Mouse (Mus musculus) mesoderm, embryonic 11.5 days (tissue): ENCODE results near the gene Dpm1.

Experiments used
- DNase-seq: peaks from one replicate; pipeline ENCODE4 v3.0.0-alpha.2; 2012; ENCODE audit warnings: low read depth, low spot score

Dpm1 gene

DNA sequence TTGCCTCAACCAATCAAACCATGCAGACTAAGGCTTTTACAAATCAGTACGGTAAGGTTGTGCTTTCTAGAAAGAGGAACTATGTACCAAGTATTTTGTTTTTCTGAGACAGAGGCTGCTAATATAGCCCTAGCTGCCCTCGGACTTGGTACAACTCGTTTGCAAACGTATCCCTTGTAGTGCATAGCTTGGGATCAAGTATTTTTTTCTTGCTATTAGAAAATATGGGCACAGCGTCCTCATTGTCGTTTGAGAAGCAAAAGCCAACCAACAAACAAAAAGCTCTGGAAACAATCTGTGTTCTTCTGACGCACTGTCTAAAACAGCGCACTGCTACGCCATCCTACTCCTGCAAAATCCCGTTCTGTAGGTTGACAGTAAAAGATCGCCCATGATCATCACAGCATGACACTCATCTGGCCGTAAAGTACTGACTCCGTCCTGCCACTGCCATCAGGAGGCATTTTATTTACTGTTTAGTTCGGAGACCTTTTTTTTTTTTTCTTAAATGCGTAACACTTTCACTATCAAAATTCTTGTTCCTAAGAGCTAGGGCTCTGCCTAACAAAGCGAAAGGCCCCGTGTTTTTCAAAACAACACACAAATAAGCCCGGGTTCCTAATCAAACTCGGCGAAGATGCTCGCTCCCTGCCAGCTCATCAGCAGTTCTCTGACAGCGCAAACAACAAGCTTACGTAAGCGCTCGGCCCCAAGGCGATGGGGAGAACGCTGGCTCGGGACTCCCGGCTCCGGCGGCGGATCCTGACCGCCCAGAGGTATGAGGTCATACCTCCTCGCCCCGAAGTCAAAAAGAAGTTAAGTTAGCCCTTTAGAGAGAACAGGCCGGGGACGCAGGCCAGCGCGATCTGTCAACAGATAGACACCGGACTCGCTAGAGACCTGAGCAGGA is 1.0 kb downstream of the Dpm1 start:
- DNase-seq, result peak; percentile 19

DNA sequence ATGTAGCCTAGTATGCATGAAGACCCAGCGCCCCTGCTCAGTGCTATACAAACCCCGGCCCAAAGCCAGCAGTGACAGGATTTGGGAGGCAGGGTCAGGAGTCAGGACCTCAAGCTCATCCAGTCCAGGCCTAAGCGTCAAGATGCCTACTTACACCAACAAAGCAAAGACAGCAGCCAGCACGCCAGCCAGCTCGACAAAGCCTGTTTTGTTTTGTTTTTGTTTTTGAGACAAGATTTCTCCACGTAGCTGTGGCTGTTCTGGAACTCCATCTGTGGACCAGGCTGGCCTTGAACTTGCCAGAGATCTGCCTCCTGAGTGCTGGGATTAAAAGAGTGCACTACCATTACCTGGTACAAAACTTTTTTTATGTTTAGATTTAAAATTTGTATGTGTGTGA is 7.1 kb downstream of the Dpm1 start:
- no peak for DNase-seq

DNA sequence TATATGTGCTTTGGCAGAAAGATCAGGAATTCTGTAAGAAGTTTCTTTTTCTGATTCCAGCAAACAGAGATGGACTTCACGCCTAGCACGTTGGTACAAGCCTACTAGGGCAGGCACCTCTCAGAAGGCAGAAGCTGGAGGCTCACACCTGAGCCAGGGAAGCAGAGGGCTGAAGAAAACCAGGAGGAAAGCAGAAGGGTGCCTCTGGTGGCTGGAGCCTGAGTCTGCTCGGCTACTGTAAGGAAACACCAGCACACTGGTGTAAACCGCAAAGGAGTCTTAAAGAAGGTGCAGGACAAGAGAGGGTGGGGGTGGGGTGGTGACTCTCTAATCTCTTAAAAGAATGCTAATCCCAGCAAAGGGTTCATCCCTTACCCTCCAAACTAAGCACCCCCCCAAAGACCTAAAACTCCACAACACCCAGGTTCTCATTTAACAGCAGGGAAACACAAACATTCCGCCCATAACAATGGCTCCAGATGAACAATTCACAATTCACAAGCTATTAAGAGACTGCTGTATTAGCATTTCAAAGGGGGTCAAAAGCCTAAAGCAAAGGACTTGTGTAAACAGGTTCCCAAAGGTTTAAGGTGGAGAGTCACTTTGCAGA is 16.5 kb downstream of the Dpm1 start:
- DNase-seq, result no peak

DNA sequence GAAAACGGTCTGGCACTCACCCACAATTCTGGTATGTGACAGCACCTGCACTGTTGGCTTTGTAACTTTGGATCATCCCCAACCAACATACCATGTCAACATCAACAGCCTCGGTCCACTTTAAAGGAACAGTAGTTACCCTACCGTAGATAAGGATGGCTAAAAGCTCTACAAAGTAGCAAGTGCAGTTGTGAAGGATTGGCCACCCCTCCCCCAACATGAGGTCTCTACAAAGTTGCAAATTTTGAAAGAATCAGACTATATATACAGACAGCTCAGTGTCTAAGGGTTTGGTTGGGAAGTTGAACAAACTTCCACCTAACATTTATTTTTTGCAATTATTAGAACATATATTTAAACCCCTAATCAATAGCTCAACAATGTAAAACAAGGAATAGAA is 22.5 kb downstream of the Dpm1 start:
- DNase-seq, result no peak

DNA sequence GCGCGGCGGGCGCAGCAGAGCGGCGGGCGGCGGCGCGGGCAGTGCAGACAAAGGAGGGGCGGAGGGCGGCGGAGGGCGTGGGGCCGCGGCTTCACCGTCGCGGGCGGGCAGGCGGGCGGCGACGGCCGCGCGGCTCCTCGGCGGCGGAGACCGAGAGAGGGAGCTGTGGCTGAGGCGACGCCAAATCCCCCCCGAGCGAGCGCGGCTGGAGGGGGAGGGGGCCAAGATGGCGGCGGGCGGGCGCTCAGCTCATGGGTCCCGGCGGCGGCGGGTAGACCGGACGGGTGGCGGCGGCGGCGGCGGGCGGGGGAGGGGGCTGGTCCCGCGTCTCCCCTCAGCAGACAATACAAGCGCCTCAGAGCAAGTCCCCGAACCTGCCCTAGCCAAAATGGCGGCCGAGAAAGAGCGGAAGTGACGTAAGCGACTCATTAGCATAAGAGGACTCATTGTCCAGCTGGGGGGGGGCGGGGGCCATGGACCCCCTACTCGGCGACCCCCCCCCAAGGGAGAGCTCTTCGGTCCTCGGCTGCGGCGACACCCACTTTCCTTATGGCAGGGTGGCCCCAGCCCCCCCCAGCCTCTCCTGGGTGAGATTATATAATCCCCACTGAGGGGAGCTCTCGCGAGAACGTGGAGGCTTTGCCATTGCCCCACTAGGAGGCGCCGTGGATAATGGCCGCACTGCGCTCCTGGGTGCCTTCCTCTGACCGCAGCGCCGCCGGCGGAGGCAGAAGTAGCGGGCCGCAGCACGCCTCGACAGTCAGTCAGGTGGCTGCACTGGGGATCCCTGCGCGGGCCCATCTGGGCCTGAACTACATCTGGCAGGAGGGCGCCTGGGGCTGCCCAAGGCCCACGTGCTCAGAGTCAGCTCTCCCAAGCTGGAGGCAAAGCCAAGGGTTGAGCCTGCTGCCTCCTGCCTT is 23.4 kb downstream of the Dpm1 start, which contains the start of gene Adnp:
Gene Adnp (minus strand): TSS at position 388 of the 920 bp plus-strand sequence.
- DNase-seq, result peak; percentile 99

DNA sequence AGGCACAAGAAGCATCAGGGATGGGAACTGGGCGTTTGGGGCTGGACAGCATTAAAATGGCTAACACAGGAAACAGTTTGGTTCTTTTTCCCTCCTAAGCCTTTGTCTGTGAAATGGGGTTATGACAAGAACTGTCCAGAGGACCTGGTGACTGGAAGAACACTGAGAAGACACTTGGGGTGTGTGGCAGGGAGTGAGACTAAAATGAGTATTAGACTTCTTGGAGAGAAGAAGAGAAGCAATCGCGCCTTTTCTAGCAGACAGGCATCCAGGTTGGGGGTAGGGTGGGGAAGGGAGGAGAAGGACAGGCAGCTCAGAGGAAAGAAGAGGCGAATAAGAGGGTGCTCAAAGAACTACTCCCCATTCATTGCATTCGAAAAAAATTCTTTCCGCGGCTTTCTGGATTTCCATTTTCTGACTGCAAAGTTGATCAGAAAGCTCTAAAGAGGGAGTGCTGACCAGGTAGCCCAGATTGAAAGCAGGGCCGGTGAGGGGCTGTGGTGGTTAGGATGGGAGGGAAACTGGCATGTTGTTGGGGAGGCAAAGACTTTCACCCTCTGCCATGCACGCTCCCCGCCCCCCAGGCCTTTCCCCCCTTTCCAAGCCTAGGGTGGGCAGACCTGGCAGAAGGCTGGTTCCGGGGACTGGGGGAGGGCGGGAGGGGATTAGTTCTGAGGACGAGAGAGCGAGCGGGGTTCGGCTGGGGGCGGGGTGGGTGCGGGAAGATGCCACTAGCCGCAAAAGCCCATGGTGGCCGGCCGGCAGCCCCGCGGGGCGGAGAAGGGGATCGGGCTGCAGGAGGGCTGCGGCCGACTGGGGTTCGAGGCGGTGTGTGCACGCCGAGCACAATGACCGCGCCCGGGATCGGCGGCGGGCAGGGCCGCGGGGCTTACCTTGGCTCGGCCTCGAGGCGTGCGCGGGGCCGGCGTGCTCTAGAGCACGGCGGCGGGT is 24.4 kb downstream of the Dpm1 start:
- DNase-seq, result peak; percentile 29

DNA sequence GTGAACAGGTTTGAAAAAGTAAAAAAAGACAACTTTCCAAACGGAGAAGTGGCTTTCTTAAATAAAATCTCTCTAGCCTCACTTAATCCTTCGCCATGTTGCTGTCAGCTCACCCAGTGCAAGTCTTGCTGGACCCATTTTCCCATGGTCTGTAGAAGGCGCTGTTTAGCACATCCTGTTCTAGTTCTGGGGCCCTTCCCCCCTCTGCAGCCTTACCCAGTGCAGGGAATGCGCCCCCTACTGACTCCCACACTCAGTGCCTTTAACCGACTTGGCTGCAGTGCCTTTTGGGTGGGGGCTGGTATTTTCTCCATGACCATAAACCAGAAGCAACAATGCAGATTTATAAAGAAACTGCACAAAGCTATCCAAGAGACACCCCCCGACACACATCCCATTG is 25.1 kb downstream of the Dpm1 start:
- DNase-seq, result peak; percentile 93

DNA sequence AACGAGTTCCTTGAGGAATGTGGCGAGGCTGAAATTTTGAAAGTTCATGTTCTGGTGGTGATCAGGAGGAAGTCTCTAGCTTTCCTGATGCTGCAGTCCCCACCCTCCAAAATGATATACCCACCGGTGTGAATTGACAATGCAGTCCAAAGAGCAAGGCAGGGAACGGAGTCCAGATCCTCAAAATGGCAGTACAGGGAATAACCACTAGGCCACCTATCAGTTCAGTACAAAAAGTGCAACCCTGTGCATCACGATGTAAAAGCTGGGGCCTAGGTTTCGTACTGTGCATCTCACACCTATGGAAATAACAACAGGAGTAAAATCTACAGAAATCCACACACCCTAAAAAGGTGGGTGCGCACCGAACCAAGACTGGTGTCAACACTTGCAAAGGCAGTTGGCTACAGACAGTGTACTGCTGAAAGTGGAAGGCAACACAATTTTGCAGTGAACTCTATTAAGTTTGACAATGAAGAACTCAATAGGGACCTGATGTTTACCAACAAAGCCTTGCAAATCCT is 25.9 kb downstream of the Dpm1 start:
- DNase-seq, result no peak

DNA sequence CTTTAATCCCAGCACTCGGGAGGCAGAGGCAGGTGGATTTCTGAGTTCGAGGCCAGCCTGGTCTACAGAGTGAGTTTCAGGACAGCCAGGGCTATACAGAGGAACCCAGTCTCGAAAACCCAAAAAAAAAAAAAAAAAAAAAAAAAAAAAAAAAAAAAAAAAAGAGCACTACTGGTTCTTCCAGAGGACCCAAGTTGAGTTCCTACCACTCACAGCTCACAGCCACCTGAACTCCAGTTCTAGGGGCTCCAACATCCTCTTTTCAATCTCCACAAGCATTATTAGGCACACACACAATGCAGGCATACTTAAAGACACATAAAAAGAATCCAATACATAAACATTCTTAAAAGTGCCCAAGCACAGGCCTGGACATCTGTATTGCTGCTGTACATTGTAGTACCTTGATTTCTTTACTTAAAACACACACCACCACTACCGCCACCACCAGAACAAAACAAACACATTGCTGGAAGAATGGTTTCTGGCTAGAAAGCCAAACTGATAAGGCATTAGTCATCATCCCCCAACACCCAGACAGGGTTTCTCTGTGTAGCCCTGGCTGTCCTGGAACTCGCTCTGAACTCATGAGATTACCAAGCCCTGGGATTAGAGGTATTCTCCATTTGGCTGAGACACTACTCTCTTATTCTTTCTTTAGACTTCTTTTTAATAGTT is 30.2 kb downstream of the Dpm1 start:
- DNase-seq, result no peak

DNA sequence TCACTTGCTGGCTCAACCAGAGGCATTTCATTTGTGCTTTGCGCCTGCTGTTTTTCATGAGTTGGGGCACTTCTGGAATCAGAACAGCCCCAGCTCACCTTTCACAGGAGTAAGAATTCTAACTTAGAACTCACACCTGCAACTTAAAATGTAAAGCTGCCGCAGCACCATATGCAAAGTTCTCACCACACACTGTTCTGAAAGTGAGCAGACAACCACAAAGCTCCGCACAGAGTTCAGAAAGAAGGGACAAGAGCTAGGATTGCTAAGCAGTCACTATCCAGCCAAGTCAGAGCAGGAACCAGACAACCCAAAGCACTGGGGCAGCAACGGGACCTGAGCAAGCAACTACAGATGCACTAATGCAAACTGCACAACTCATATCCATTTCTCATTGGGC is 30.9 kb downstream of the Dpm1 start:
- DNase-seq, result no peak

DNA sequence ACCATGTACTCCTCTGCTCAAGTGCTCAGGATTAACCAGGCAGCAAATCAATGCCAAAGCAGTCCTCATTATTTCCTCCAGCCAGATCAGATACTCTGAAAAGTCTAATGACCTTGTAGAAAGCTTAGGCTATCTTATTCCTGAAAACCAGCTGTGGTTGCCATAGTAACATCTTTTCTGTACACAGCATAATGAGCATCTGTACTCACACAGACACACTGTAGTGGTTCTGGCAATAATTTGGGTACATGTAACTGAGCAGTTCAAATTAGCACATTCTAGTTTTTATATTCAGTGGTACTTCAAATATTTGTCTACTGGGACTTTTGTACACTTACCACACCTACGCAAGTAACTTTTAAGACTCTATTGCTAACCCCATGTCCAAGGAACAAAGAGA is 32.0 kb downstream of the Dpm1 start:
- DNase-seq, result no peak

DNA sequence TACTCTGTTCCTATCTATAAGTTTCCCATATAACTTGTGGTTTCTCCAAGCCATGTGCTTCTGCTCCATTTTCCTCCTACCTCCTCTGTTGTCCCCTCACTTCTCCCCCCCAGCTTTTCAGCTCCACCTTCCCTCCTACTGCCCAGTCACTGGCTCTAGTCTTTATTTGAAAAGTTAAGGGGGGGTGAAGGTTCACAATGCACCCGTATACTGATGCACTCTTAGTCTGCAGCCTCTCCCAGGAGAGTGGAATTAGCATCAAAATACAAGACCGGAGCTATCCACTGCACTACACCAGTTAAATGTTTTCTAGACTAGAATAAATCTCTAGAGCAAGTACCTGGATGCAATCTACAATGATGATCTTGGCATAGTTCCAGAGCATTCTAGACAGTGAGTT is 34.7 kb downstream of the Dpm1 start:
- no peak for DNase-seq

DNA sequence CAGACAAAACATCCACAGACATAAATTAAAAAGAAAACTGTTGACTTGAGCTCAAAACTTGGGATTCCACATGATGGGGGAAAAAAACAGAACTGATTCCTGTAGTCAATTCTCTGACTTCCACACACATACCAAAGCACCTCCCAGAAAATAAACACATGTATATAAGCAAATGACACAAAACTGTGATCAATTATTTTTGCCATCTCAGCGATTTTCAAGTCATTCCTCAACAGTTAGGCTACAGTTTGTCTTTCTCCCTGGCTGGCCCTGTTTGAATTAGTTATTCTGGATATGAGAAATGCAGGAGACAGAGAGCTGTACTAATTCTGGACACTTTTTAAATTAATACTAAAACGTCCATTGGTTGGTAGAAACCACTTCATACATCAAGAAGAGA is 36.7 kb downstream of the Dpm1 start:
- DNase-seq, result no peak

DNA sequence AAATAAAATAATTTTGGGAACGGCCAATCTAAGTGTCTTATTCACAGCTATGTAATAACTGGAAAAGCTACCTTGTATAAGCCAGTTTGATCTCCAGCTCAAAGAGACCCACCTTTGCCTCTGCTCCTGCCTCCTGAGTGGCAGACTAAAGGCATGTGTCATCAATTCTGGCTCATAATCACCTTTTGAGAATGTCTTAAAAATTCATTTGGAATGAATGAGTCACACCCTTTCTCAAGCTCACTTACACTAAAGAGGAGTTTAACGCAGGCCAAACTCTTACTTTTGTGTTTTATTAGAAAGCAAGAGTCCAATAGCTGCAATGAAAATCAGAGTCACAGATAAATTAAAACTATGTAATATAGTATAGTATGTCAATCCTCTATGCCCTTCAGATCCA is 38.5 kb downstream of the Dpm1 start:
- DNase-seq, result no peak

DNA sequence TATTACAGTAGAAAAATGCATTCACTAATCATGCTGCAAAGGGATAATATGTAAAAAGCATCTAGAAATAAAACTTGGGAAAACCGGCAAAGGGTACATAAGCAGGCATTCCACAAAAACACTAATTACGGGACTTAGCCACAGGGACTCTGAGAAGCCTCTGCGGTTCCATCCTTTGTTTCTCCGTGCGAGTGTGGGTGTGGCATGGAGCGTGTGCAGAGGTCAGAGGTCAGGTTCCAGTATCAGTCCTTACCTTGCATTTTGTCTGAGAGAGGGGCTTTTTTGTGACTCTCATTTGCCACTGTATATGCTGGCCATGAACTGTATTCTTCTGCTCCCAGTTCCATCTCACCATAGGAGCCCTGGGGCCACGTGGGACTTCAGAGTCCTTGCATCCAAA is 54.4 kb downstream of the Dpm1 start:
- no peak for DNase-seq

DNA sequence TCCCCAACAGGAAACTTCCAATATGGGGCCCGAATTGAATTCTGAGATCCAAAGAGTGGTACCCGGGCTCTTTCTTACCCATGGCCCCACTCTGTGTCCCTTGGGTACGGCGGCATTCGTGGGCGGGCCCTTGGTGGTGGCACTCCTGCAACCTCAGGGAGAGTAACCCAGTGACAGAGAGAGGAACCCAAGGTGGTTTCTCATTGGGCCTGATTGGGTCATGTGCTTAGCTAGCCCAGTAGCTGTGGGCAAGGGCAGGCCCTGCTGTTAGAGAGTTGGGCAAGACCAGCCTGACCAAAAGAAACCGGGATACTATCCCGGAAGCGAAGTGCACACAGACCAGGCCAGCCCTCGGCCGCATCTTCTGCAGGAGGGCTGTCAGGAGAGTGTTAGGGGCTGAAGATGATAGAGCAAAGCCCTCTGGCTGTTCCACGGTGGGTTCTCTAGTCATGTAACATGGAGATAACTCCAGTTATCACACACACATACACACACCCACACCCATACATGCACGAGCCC is 60.2 kb downstream of the Dpm1 start:
- DNase-seq, result peak; percentile 45

DNA sequence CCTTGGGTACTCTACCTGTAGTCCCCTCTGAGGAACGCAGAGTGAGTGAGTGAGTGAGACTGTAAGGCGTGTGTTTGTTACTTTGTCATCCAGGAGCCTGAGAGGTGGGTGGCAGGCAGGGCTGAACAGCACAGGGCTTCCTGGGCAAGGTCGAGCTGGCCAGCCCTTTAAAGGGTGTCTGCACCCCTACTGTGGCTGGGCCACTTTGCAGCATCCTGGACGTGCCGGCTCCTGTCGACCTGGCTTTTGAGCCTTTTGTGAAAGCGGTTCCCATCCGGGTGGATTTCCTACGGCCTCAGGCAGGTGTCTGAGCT is 60.6 kb downstream of the Dpm1 start:
- no peak for DNase-seq

DNA sequence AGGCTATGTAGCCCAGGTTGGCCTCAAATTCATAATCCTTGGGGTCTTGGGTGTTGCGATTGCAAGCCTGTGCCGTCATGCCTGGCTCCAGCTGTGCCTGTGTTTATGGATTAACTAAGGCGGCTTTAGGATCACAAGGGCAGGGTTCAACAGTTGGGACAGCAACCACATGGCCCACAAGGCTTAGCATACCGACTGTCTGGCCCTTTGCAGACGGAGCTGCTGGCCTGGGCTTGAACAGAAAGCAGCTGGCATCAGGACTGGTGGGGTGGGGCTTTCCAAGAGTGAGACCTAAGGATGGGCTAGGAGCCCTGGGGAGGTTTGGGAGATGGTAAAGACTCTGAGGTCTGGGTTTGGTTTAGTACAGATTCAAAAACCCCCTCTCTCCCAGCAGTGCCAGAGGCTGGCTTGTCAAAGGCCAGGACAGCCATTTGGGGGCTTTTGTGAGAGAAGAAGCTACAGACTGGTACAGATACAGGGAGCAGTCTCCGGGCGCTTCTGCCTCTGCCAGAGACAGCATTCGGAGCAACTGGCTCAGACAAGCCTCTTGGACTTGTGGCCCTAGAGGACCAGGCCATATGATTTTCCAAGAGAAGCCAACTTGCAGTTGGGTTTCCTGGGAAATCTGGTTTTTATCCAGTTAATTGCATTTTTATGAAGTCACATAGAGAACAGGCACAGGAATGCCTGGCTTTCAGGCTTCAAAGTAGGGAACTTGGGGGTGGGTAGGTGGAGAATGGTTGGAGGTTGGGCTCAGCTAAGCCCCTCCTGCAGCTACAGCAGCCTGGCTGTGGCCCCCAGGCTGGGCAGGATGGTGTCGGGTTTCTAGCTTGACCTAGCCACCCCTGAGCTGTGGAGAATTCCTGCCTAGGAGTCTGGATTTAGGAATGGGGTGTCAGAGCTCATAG is 61.2 kb downstream of the Dpm1 start:
- DNase-seq, result peak; percentile 79

DNA sequence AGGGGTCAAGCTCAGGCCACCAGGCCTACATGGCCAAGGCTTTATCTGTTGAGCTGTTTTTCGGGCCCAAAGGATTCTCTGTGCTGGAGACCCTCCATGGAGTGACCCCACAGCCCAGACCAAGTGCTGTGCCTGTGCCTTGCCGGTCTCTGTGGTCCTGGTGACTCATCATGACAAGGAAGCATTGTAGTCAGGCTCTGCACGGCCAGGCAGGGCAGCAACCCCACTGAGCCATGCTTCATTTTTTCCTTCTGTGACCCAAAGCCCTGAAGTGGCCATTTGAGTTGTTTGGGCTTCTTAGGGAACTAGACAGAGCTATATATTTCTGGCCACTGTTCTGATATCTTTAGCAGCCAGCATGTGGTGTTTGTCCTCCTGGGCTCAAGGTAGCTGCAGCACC is 62.6 kb downstream of the Dpm1 start:
- DNase-seq, result no peak
